Mouse (Mus musculus): ENCODE results near the gene C5ar2.
"Not testable (repeated sequence)": the region's sequence is repeated elsewhere in the genome, so short reads cannot be mapped to it uniquely, and the experiment has no call there.

C5ar2 gene

GRCm38 (mm10) chr7:16257830-16258229, 13.9 kb upstream of the C5ar2 start:
- DNase-seq (ENCODE audit: low read depth), result no peak

- not testable (repeated sequence) for DNase-seq (ENCODE audit: low read depth)
Measured at GRCm38 (mm10) chr7:16255963-16256362, 12.0 kb upstream of the C5ar2 start.

- no peak for DNase-seq (ENCODE audit: low read depth)
Measured at GRCm38 (mm10) chr7:16254195-16254594, 10.2 kb upstream of the C5ar2 start.

DNA sequence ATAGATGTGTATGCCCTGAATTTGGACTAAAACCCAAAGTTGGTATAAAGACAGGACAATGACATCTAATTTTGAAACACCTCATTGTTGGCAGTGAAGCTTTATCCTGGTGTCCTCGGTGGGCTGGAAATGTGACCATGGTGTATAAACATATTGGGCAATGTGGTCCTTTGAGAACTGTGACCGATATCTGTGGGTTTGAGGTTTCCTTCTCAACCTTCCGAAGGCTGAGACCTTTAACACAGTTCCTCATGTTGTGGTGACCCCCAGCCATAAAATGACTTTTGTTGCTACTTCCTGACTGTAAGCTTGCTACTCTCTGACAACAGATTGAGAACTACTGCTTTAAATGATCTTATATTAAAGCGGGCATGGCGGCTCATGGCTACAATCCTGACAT, 6.7 kb upstream of the C5ar2 start:
- DNase-seq (ENCODE audit: low read depth), result no peak

DNA sequence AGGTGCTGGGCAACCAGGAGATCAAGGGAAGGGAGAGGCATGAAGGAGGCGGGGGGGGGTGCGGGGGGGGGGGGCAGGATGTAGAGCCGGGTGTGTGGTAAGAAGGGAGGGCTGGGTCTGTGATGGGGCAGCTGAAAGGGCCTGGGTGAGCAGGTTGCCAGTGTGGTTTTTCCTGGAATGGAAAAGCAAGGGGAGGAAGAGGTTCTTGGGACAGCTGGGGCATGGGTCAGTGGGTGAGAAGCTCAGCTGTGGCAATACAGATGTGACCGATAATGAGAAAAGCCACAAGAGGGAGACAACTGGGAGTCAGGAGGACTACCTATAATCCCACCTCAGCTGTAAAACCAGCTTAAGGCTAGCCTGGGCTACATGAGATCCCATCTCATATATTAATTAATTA, 2.0 kb upstream of the C5ar2 start:
- DNase-seq (ENCODE audit: low read depth), result no peak

DNA sequence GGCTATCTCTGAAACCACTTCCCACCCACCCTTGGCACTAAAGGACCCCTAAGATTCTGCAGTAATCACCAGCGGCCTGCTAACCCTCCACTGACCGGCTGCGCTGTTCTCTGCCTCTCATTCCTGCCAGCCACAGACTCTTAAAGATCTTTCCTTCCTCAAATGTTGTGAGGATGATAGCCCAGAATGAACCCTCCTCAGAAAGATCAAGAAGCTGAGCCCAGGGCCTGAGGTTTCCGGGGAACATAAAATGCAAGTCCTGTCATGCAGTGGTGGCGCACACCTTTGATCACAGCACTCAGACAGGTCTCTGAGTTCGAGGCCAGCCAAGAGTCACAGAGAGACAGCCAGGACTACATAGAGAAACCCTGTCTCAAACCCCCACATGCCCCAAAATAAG, 1.8 kb downstream of the C5ar2 start:
- no peak for DNase-seq (ENCODE audit: low read depth)

DNA sequence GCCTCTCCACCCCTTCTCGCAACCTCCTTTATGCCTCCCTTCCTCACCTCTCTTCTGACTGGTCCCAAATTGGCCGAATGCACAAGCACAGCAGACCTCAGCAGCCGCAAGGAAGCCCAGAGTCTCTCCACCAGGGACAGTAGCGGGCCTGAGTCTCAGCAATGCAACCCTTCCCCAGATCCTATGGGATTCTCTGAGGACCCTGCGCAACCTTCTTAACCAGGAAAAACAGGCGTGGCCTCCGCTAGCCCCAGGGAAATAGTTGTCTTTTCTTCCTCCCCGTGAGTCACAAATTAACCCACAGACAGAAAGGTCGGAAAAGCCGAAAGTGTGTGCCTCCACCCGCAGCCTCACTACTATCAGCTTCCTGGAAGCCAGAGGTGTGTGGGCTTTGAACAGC, 2.2 kb downstream of the C5ar2 start:
- peak; percentile 46 for DNase-seq (ENCODE audit: low read depth)

- DNase-seq (ENCODE audit: low read depth), result no peak
Measured at GRCm38 (mm10) chr7:16240978-16241303, 3.0 kb downstream of the C5ar2 start.

- no peak for DNase-seq (ENCODE audit: low read depth)
Measured at GRCm38 (mm10) chr7:16240281-16240977, 3.5 kb downstream of the C5ar2 start.

- DNase-seq (ENCODE audit: low read depth), result no peak
Measured at GRCm38 (mm10) chr7:16239554-16239997, 4.4 kb downstream of the C5ar2 start.

DNA sequence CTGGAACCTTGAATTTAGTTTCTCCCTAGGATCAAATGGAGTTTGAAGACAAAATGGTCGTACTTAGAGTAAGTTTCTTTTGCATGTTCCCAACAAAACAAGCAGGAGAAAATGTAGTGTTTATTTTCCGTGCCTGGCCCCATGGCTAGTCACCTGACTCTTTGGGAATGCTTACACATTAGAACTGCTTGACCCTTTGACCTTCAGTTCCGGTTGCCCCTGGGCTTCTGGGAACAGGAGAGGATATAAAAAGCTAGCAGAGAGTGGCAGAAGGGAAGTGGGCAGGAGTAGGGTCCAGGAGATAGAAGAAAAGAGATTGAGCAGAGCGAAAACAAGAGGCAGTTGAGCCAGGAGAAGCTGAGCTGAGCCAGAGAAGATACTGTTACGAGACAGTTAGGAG, 14.1 kb downstream of the C5ar2 start:
- DNase-seq (ENCODE audit: low read depth), result no peak

- DNase-seq (ENCODE audit: low read depth), result peak; percentile 99
Measured at GRCm38 (mm10) chr7:16221582-16222272, 22.2 kb downstream of the C5ar2 start, which contains the start of gene Dhx34. Gene Dhx34 (minus strand): TSS chr7:16222037.

GRCm38 (mm10) chr7:16213986-16214385, 30.0 kb downstream of the C5ar2 start:
- DNase-seq (ENCODE audit: low read depth), result no peak

DNA sequence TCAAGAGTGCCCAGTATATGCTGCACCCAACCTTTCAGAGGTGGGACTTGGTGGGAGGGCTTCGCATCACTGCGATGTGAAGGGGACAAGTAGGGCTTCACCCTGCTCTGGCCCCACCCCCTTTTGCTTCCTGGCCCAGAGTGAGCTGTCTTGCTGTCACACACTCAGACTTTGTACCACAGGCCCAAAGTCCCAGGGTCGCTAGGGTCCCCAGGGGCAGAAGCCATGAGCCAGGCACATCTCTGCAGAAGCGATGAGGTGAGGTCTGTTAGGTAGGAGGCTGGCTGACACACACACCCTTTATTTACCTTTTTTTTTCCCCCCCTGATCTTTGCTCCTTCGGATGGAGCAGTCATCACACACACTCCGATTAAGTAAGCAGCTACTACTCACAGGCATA, 30.8 kb downstream of the C5ar2 start:
- no peak for DNase-seq (ENCODE audit: low read depth)

DNA sequence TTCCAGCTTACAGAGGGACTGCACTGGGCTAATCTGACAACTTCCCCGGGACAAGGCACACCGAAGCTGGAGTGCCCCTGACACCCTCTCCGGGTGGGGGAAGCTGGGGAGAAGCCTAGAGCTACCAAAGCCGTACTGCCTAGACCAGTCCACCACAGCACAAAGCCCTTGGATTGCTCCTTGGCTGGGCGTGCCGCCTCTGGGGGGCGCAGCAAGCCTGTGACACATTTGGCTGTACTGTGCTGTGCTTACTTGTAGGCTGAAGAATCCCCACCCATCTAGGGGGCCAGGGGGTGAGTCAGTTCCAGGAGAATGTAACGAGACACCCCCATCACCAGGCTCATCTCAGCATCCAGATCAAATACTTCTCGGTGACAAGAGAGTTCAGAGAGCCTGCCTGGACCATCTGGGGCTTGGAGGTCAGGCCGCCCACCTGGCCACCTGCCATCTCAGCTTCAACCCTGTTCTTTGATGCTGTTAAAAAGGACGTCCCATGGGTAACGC, 33.0 kb downstream of the C5ar2 start:
- peak; percentile 43 for DNase-seq (ENCODE audit: low read depth)

GRCm38 (mm10) chr7:16208781-16209665, 34.9 kb downstream of the C5ar2 start:
- DNase-seq (ENCODE audit: low read depth), result peak; percentile 70

DNA sequence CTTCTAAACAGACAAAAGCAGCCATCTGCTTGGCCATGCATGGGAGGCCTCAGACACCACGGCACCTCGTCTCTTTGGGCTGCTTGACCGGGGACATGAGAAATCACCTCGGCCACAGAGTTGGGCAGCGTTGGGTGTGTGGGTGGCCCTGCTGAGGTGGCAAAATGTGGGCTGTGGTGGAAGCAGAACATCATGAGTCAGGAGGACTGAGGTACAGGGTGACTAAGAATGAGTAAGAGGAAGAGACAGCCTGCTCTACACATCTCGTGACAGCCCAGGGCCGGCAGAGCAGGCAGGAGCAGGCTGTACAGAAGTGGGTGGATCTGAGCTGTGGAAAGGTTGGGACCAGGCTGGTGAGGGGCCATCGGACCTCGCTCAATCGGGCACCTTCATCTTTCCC, 36.5 kb downstream of the C5ar2 start:
- peak; percentile 70 for DNase-seq (ENCODE audit: low read depth)

GRCm38 (mm10) chr7:16207076-16207475, 36.9 kb downstream of the C5ar2 start:
- DNase-seq (ENCODE audit: low read depth), result no peak

DNA sequence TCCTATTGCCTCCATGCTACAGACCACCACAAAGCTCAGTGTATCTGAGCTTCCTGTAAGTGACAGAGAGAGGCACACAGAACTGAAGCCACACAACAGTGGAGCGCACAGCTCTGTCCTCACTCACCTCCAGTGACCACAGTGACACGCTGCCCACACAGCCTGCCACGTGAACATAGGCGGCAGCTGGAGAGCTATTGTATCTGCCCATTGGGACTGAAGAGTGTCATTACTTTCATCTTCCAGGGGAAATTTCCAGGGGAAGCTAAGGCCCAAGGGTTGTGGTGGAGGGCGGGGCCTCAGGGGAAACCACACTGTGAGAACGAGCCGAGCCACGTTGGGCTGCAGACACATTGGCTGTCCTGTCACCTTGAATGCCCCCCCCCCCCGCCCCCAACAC, 39.2 kb downstream of the C5ar2 start:
- no peak for DNase-seq (ENCODE audit: low read depth)

DNA sequence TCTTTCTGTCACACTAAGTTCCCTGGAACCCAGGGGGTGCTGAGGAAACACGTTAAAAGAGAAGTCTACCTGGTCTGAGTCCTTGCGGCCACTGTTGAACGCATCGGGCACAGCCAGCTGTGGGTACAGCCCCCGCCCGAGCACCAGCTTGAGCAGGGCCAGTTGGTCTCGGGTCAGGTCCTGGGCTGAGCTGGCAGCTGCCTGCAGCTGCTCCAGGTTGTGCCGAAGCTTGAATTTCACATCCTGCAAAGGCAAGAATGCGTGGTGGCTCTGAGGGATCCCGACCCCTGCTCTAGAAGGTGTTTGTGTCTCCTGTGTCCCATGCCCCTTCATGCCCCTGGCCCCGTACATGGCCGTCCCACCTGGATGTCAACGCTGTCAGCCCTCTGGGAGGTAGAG, 40.5 kb downstream of the C5ar2 start:
- DNase-seq (ENCODE audit: low read depth), result no peak

- no peak for DNase-seq (ENCODE audit: low read depth)
Measured at GRCm38 (mm10) chr7:16202756-16203504, 41.0 kb downstream of the C5ar2 start.

GRCm38 (mm10) chr7:16201136-16201535, 42.8 kb downstream of the C5ar2 start:
- no peak for DNase-seq (ENCODE audit: low read depth)

All from NIH3T3 (cell line).